Mouse (Mus musculus) embryonic facial prominence, embryonic 13.5 days (tissue): ENCODE measurements around the gene Higd1b. TPM values are rescaled to one million over a fixed set of nuclear protein-coding genes. Genes with fewer than 3 reads are reported as not detected.
A peak's percentile ranks its signal among the peaks of the same experiment; 100 is the strongest.

Experiments used
- ATAC-seq: fragments of 200-750 bp; cut with Nextera tagmentation; 2 replicates; pipeline ENCODE4 v1.8.0; 2017; ENCODE audit warnings: low read depth; ENCODE audit not compliant: insufficient number of reproducible peaks, insufficient read depth, low FRiP score, low TSS enrichment
- H3K27ac ChIP-seq: fragments of 300-500 bp; sonication (generic); 2 replicates; pipeline ENCODE4 v1.5.1; 2015; ENCODE audit warnings: moderate library complexity, mild to moderate bottlenecking, inconsistent platforms
- H3K27me3 ChIP-seq: fragments of 300-500 bp; sonication (generic); 2 replicates; pipeline ENCODE4 v1.6.1; 2015; ENCODE audit warnings: mild to moderate bottlenecking, inconsistent platforms
- H3K36me3 ChIP-seq: fragments of 300-500 bp; sonication (generic); 2 replicates; pipeline ENCODE4 v1.6.1; 2015; ENCODE audit warnings: mild to moderate bottlenecking, inconsistent platforms
- H3K4me1 ChIP-seq: fragments of 300-500 bp; sonication (generic); 2 replicates; pipeline ENCODE4 v1.6.1; 2015; ENCODE audit warnings: inconsistent platforms
- H3K4me2 ChIP-seq: fragments of 300-500 bp; sonication (generic); 2 replicates; pipeline ENCODE4 v1.6.1; 2015; ENCODE audit warnings: moderate library complexity, mild to moderate bottlenecking, inconsistent platforms
- H3K4me3 ChIP-seq: fragments of 300-500 bp; sonication (generic); 2 replicates; pipeline ENCODE4 v1.5.1; 2015; ENCODE audit warnings: mild to moderate bottlenecking, inconsistent platforms
- H3K9ac ChIP-seq: fragments of 300-500 bp; sonication (generic); 2 replicates; pipeline ENCODE4 v1.6.1; 2015; ENCODE audit warnings: mild to moderate bottlenecking, inconsistent platforms
- H3K9me3 ChIP-seq: fragments of 300-500 bp; sonication (generic); 2 replicates; pipeline ENCODE4 v1.6.1; 2016; ENCODE audit warnings: inconsistent platforms
- WGBS: fragments of 180-500 bp; shearing (Covaris S2); methylation state at CpG from one replicate; pipeline ENCODE4 v1.1.7; 2015; ENCODE audit warnings: mixed read lengths; 5-methylcytosine and 5-hydroxymethylcytosine counted together
- polyA plus RNA-seq: library from polyadenylated mRNA; unstranded; fragments of >200 nt; fragmentation: Nextera tagmentation; extraction: Ambion mirVana; gene quantifications from 2 replicates; pipeline ENCODE4 v1.2.1, GENCODE M21; 2015

Gene Higd1b
- polyA plus RNA-seq, 1 experiment from 2014 or later, result not detected

- peaks cover 100% of the 10 kb centered on the region for H3K36me3 ChIP-seq
- no peak overlapping the region for H3K9ac ChIP-seq
- H3K27ac ChIP-seq, result no peak overlapping the region
- no peak overlapping the region for H3K4me2 ChIP-seq
- H3K4me1 ChIP-seq, result no peaks in the 10 kb centered on the region
- no peak for ATAC-seq
- WGBS, result 68% methylated on average over 10 of the region's 10 CpGs
- H3K27me3 ChIP-seq, result no peaks in the 10 kb centered on the region
- H3K4me3 ChIP-seq, result no peak overlapping the region
- H3K9me3 ChIP-seq, result no peaks in the 10 kb centered on the region
Measured at GRCm38 (mm10) chr11:102845926-102846325, 10.3 kb downstream of the Higd1b start.

- Histone ChIP-seq H3K9me3 (peaks cover 2% of the 10 kb centered on the region; the same call in 1 of the 2 replicates), H3K36me3 (peaks cover 85% of the 10 kb centered on the region), H3K4me3 (no peak overlapping the region), H3K27me3 (no peaks in the 10 kb centered on the region), H3K27ac (no peak overlapping the region), H3K4me1 (peaks cover 15% of the 10 kb centered on the region), H3K9ac (no peak overlapping the region), H3K4me2 (no peak overlapping the region)
- 66% methylated on average over 5 of the region's 5 CpGs for WGBS
- no peak for ATAC-seq
Measured at GRCm38 (mm10) chr11:102851883-102852282, 16.2 kb downstream of the Higd1b start.

GRCm38 (mm10) chr11:102853760-102854159, 18.1 kb downstream of the Higd1b start:
- no peaks in the 10 kb centered on the region for H3K27me3 ChIP-seq
- H3K36me3 ChIP-seq, result peaks cover 84% of the 10 kb centered on the region
- no peak overlapping the region for H3K9ac ChIP-seq
- no peak for ATAC-seq
- peaks cover 15% of the 10 kb centered on the region for H3K4me1 ChIP-seq
- H3K9me3 ChIP-seq, result peaks cover 2% of the 10 kb centered on the region; the same call in 1 of the 2 replicates
- H3K27ac ChIP-seq, result no peak overlapping the region
- H3K4me3 ChIP-seq, result no peak overlapping the region
- no peak overlapping the region for H3K4me2 ChIP-seq

- WGBS, result 28% methylated on average over 6 of the region's 6 CpGs
- H3K4me1 ChIP-seq, result peaks cover 15% of the 10 kb centered on the region
- peaks cover 84% of the 10 kb centered on the region for H3K36me3 ChIP-seq
- ATAC-seq, result no peak
- H3K9me3 ChIP-seq, result peaks cover 2% of the 10 kb centered on the region; the same call in 1 of the 2 replicates
- no peak overlapping the region for H3K4me2 ChIP-seq
- H3K4me3 ChIP-seq, result no peak overlapping the region
- no peaks in the 10 kb centered on the region for H3K27me3 ChIP-seq
- peak overlapping the region; percentile 44; the same call in 1 of the 2 replicates for H3K9ac ChIP-seq
- H3K27ac ChIP-seq, result peak overlapping the region; percentile 11
Measured at GRCm38 (mm10) chr11:102855941-102856340, 20.3 kb downstream of the Higd1b start.

GRCm38 (mm10) chr11:102858951-102859350, 23.3 kb downstream of the Higd1b start:
- Histone ChIP-seq H3K4me1 (peaks cover 15% of the 10 kb centered on the region), H3K9me3 (peaks cover under 1% of the 10 kb centered on the region; the same call in 1 of the 2 replicates), H3K36me3 (peaks cover 84% of the 10 kb centered on the region), H3K9ac (no peak overlapping the region), H3K27me3 (no peaks in the 10 kb centered on the region), H3K27ac (no peak overlapping the region), H3K4me2 (no peak overlapping the region), H3K4me3 (no peak overlapping the region)
- 92% methylated on average over 11 of the region's 11 CpGs for WGBS
- ATAC-seq, result no peak

- Histone ChIP-seq H3K4me3 (no peak overlapping the region), H3K9me3 (no peaks in the 10 kb centered on the region), H3K4me1 (peaks cover 15% of the 10 kb centered on the region), H3K27ac (no peak overlapping the region), H3K9ac (no peak overlapping the region), H3K4me2 (no peak overlapping the region), H3K36me3 (peaks cover 81% of the 10 kb centered on the region), H3K27me3 (no peaks in the 10 kb centered on the region)
- no peak for ATAC-seq
- 88% methylated on average over 8 of the region's 8 CpGs for WGBS
Measured at GRCm38 (mm10) chr11:102859933-102860332, 24.3 kb downstream of the Higd1b start.

- Histone ChIP-seq H3K4me1 (no peaks in the 10 kb centered on the region), H3K4me2 (no peak overlapping the region), H3K4me3 (no peak overlapping the region), H3K27ac (no peak overlapping the region), H3K9me3 (no peaks in the 10 kb centered on the region), H3K27me3 (no peaks in the 10 kb centered on the region), H3K36me3 (peaks cover 92% of the 10 kb centered on the region), H3K9ac (no peak overlapping the region)
- ATAC-seq, result no peak
- 35% methylated on average over 4 of the region's 4 CpGs for WGBS
Measured at GRCm38 (mm10) chr11:102864272-102864671, 28.6 kb downstream of the Higd1b start.

- Histone ChIP-seq H3K36me3 (peaks cover 65% of the 10 kb centered on the region), H3K27ac (no peak overlapping the region), H3K4me2 (no peak overlapping the region), H3K9me3 (no peaks in the 10 kb centered on the region), H3K4me1 (peaks cover 9% of the 10 kb centered on the region), H3K27me3 (no peaks in the 10 kb centered on the region), H3K4me3 (no peak overlapping the region), H3K9ac (0 out of 2 replicates have a peak overlapping the region, but pooled peaks have one; percentile 11)
- ATAC-seq, result no peak
- WGBS, result 90% methylated on average over 7 of the region's 7 CpGs
Measured at GRCm38 (mm10) chr11:102874801-102875334, 39.2 kb downstream of the Higd1b start.

- peaks cover 11% of the 10 kb centered on the region; the same call in 1 of the 2 replicates for H3K27me3 ChIP-seq
- H3K4me1 ChIP-seq, result peaks cover 14% of the 10 kb centered on the region
- H3K4me2 ChIP-seq, result peak overlapping the region; percentile 69
- H3K36me3 ChIP-seq, result peaks cover 30% of the 10 kb centered on the region
- H3K9ac ChIP-seq, result no peak overlapping the region
- no peak overlapping the region for H3K27ac ChIP-seq
- no peak for ATAC-seq
- no peaks in the 10 kb centered on the region for H3K9me3 ChIP-seq
- 87% methylated on average over 2 of the region's 2 CpGs for WGBS
- peak overlapping the region; percentile 85 for H3K4me3 ChIP-seq
Measured at GRCm38 (mm10) chr11:102879558-102879957, 43.9 kb downstream of the Higd1b start.

- Histone ChIP-seq H3K4me3 (peak within 1 kb of the TSS; percentile 85), H3K27me3 (peaks cover 19% of the 10 kb centered on the region), H3K4me2 (peak within 1 kb of the TSS; percentile 69), H3K9me3 (no peaks in the 10 kb centered on the region), H3K27ac (peak within 1 kb of the TSS; percentile 84), H3K4me1 (peaks cover 14% of the 10 kb centered on the region), H3K9ac (peak within 1 kb of the TSS; percentile 89), H3K36me3 (peaks cover 19% of the 10 kb centered on the region)
- under 1% methylated on average over 62 of the region's 62 CpGs for WGBS
- ATAC-seq, result peak; percentile 60; the same call in 1 of the 2 replicates
Measured at GRCm38 (mm10) chr11:102880585-102881313, 45.1 kb downstream of the Higd1b start, which contains the start of the genes Eftud2 and Ccdc103. TSS of gene Eftud2 (minus strand) at chr11:102880985. TSS of gene Ccdc103 (plus strand) at chr11:102881204.

- WGBS, result 15% methylated on average over 13 of the region's 13 CpGs
Measured at GRCm38 (mm10) chr11:102881314-102882198, 45.9 kb downstream of the Higd1b start.

More at GRCm38 (mm10) chr11:102881314-102882198, 45.9 kb downstream of the Higd1b start:
- Histone ChIP-seq H3K4me1 (peaks cover 14% of the 10 kb centered on the region), H3K27ac (no peak overlapping the region; the same call in 1 of the 2 replicates), H3K4me2 (peak overlapping the region; percentile 69), H3K36me3 (peaks cover 11% of the 10 kb centered on the region), H3K27me3 (peaks cover 19% of the 10 kb centered on the region), H3K9me3 (no peaks in the 10 kb centered on the region), H3K4me3 (peak overlapping the region; percentile 85), H3K9ac (peak overlapping the region; percentile 89)
- ATAC-seq, result peak; percentile 45
